Mouse (Mus musculus) ES-Bruce4 (cell line): ENCODE data around the gene Cd2.

ENCODE experiments used
- CTCF ChIP-seq: IDR thresholded peaks from one replicate; pipeline ENCODE4 v1.8.1; 2011; ENCODE audit warnings: low read depth, low read length
- EP300 ChIP-seq: IDR thresholded peaks from 2 replicates; pipeline ENCODE4 v1.6.1; 2011; ENCODE audit warnings: low read depth, low read length; ENCODE audit not compliant: insufficient read depth
- POLR2A ChIP-seq: IDR thresholded peaks from one replicate; pipeline ENCODE4 v1.8.1; 2011; ENCODE audit warnings: low read length; ENCODE audit not compliant: insufficient read depth

- TF ChIP-seq POLR2A: no peak
- no peak for TF ChIP-seq CTCF
- no peak for TF ChIP-seq EP300
These were observed 57.5 kb downstream of the Cd2 start for GRCm38 (mm10) chr3:101230201-101230600.
